Mouse (Mus musculus) kidney, embryonic 14.5 days (tissue): ENCODE measurements around the gene Iffo2. TPM values are rescaled to one million over a fixed set of nuclear protein-coding genes. Genes with fewer than 3 reads are reported as not detected.
A peak's percentile ranks its signal among the peaks of the same experiment; 100 is the strongest.

ENCODE experiments used
- ATAC-seq: fragments of 200-750 bp; cut with Nextera tagmentation; 2 replicates; pipeline ENCODE4 v1.8.0; 2017; ENCODE audit warnings: moderate number of reproducible peaks, mild to moderate bottlenecking, moderate TSS enrichment, moderate library complexity; ENCODE audit not compliant: low FRiP score, low TSS enrichment
- H3K27ac ChIP-seq: fragments of 300-500 bp; sonication (generic); 2 replicates; pipeline ENCODE4 v1.5.1; 2014; ENCODE audit warnings: low read depth, mild to moderate bottlenecking, low read length, moderate library complexity, mixed read lengths
- H3K27me3 ChIP-seq: fragments of 300-500 bp; sonication (generic); 2 replicates; pipeline ENCODE4 v1.6.1; 2014; ENCODE audit warnings: mild to moderate bottlenecking, low read length; ENCODE audit not compliant: control insufficient read depth, insufficient read depth
- H3K36me3 ChIP-seq: fragments of 300-500 bp; sonication (generic); 2 replicates; pipeline ENCODE4 v1.6.1; 2014; ENCODE audit warnings: low read length, mixed read lengths; ENCODE audit not compliant: control insufficient read depth, insufficient read depth
- H3K4me1 ChIP-seq: fragments of 300-500 bp; sonication (generic); 2 replicates; pipeline ENCODE4 v1.6.1; 2014; ENCODE audit warnings: low read length, mixed read lengths; ENCODE audit not compliant: control insufficient read depth, insufficient read depth
- H3K4me2 ChIP-seq: fragments of 300-500 bp; sonication (generic); replicated peaks from 2 replicates; pipeline ENCODE4 v1.6.1; 2014; ENCODE audit warnings: low read depth, mild to moderate bottlenecking, low read length
- H3K4me3 ChIP-seq: fragments of 300-500 bp; sonication (generic); 2 replicates; pipeline ENCODE4 v1.5.1; 2014; ENCODE audit warnings: mild to moderate bottlenecking, low read length
- H3K9ac ChIP-seq: fragments of 300-500 bp; sonication (generic); 2 replicates; pipeline ENCODE4 v1.6.1; 2014; ENCODE audit warnings: low read depth, mild to moderate bottlenecking, low read length, moderate library complexity
- H3K9me3 ChIP-seq: fragments of 300-500 bp; sonication (generic); 2 replicates; pipeline ENCODE4 v1.6.1; 2016; ENCODE audit warnings: low read length; ENCODE audit not compliant: control insufficient read depth
- WGBS: fragments of 180-500 bp; shearing (Covaris S2); extraction: QIAGEN DNeasy Blood & Tissue Kit; methylation state at CpG from one replicate; pipeline ENCODE4 v1.1.7; 2014; 5-methylcytosine and 5-hydroxymethylcytosine counted together
- polyA plus RNA-seq: library from polyadenylated mRNA; unstranded; fragments of >200 nt; fragmentation: Nextera tagmentation; extraction: Ambion mirVana; gene quantifications from 2 replicates; pipeline ENCODE4 v1.2.1, GENCODE M21; 2014

Iffo2 gene
- polyA plus RNA-seq, 1 experiment from 2014 or later, result 7.1 TPM

- Histone ChIP-seq H3K4me2 (no peak overlapping the region), H3K27ac (no peak overlapping the region), H3K4me3 (no peak overlapping the region), H3K9ac (no peak overlapping the region; the same call in 1 of the 2 replicates), H3K4me1 (peaks cover 36% of the 10 kb centered on the region), H3K27me3 (no peaks in the 10 kb centered on the region), H3K9me3 (no peaks in the 10 kb centered on the region), H3K36me3 (no peaks in the 10 kb centered on the region)
- 42% methylated on average over 4 of the region's 4 CpGs for WGBS
- no peak for ATAC-seq
These were observed 60.1 kb downstream of the Iffo2 start for GRCm38 (mm10) chr4:139590446-139590845.

GRCm38 (mm10) chr4:139592895-139593294 lies 62.5 kb downstream of the Iffo2 start:
- Histone ChIP-seq H3K4me3 (no peak overlapping the region), H3K4me2 (no peak overlapping the region), H3K9me3 (no peaks in the 10 kb centered on the region), H3K9ac (no peak overlapping the region), H3K27ac (no peak overlapping the region), H3K27me3 (no peaks in the 10 kb centered on the region), H3K36me3 (no peaks in the 10 kb centered on the region), H3K4me1 (peaks cover 41% of the 10 kb centered on the region)
- ATAC-seq, result no peak
- 61% methylated on average over 7 of the region's 7 CpGs for WGBS

- WGBS, result 68% methylated on average over 6 of the region's 6 CpGs
- Histone ChIP-seq H3K27ac (no peak overlapping the region), H3K4me2 (no peak overlapping the region), H3K9ac (no peak overlapping the region), H3K4me1 (peaks cover 44% of the 10 kb centered on the region), H3K4me3 (no peak overlapping the region), H3K27me3 (no peaks in the 10 kb centered on the region), H3K36me3 (no peaks in the 10 kb centered on the region), H3K9me3 (no peaks in the 10 kb centered on the region)
- no peak for ATAC-seq
These were observed 63.0 kb downstream of the Iffo2 start for GRCm38 (mm10) chr4:139593383-139593782.

GRCm38 (mm10) chr4:139594062-139594461 lies 63.7 kb downstream of the Iffo2 start:
- no peak overlapping the region for H3K9ac ChIP-seq
- 40% methylated on average over 3 of the region's 3 CpGs for WGBS
- no peak overlapping the region; the same call in 1 of the 2 replicates for H3K27ac ChIP-seq
- no peaks in the 10 kb centered on the region for H3K27me3 ChIP-seq
- no peak overlapping the region for H3K4me2 ChIP-seq
- no peaks in the 10 kb centered on the region for H3K36me3 ChIP-seq
- no peak overlapping the region for H3K4me3 ChIP-seq
- peaks cover 51% of the 10 kb centered on the region for H3K4me1 ChIP-seq
- no peaks in the 10 kb centered on the region for H3K9me3 ChIP-seq
- ATAC-seq, result no peak

GRCm38 (mm10) chr4:139596715-139597114 lies 66.4 kb downstream of the Iffo2 start:
- no peak for ATAC-seq
- H3K4me1 ChIP-seq, result peaks cover 62% of the 10 kb centered on the region
- H3K9ac ChIP-seq, result peak overlapping the region; percentile 31; the same call in 1 of the 2 replicates
- H3K36me3 ChIP-seq, result no peaks in the 10 kb centered on the region
- no peaks in the 10 kb centered on the region for H3K27me3 ChIP-seq
- peak overlapping the region; percentile 97 for H3K27ac ChIP-seq
- H3K4me3 ChIP-seq, result no peak overlapping the region
- 32% methylated on average over 9 of the region's 9 CpGs for WGBS
- H3K4me2 ChIP-seq, result no peak overlapping the region
- no peaks in the 10 kb centered on the region for H3K9me3 ChIP-seq

GRCm38 (mm10) chr4:139597286-139598284 lies 67.2 kb downstream of the Iffo2 start:
- peak overlapping the region; percentile 34; the same call in 1 of the 2 replicates for H3K9ac ChIP-seq
- H3K9me3 ChIP-seq, result no peaks in the 10 kb centered on the region
- H3K27me3 ChIP-seq, result no peaks in the 10 kb centered on the region
- no peak overlapping the region for H3K4me3 ChIP-seq
- H3K27ac ChIP-seq, result peak overlapping the region; percentile 97
- ATAC-seq, result no peak
- WGBS, result 41% methylated on average over 20 of the region's 20 CpGs
- H3K4me1 ChIP-seq, result peaks cover 70% of the 10 kb centered on the region
- no peaks in the 10 kb centered on the region for H3K36me3 ChIP-seq
- peak overlapping the region; percentile 32 for H3K4me2 ChIP-seq

GRCm38 (mm10) chr4:139598356-139598755 lies 68.0 kb downstream of the Iffo2 start:
- peak overlapping the region; percentile 97 for H3K27ac ChIP-seq
- peaks cover 72% of the 10 kb centered on the region for H3K4me1 ChIP-seq
- WGBS, result 16% methylated on average over 13 of the region's 13 CpGs
- H3K9me3 ChIP-seq, result no peaks in the 10 kb centered on the region
- peak overlapping the region; percentile 32 for H3K4me2 ChIP-seq
- H3K27me3 ChIP-seq, result no peaks in the 10 kb centered on the region
- no peaks in the 10 kb centered on the region for H3K36me3 ChIP-seq
- 0 out of 2 replicates have a peak overlapping the region, but pooled peaks have one; percentile 8 for H3K4me3 ChIP-seq
- no peak for ATAC-seq
- peak overlapping the region; percentile 42; the same call in 1 of the 2 replicates for H3K9ac ChIP-seq

- H3K9ac ChIP-seq, result peak overlapping the region; percentile 42; the same call in 1 of the 2 replicates
- peak overlapping the region; percentile 32 for H3K4me2 ChIP-seq
- peak overlapping the region; percentile 97 for H3K27ac ChIP-seq
- ATAC-seq, result peak; percentile 85
- H3K4me1 ChIP-seq, result peaks cover 72% of the 10 kb centered on the region
- 0 out of 2 replicates have a peak overlapping the region, but pooled peaks have one; percentile 8 for H3K4me3 ChIP-seq
- WGBS, result 1% methylated on average over 12 of the region's 12 CpGs
- no peaks in the 10 kb centered on the region for H3K36me3 ChIP-seq
- no peaks in the 10 kb centered on the region for H3K27me3 ChIP-seq
- no peaks in the 10 kb centered on the region for H3K9me3 ChIP-seq
These were observed 68.7 kb downstream of the Iffo2 start for GRCm38 (mm10) chr4:139598950-139599518.
